Mouse (Mus musculus): ENCODE data around the gene Slc26a10. TPM values are rescaled to one million over a fixed set of nuclear protein-coding genes. Genes with fewer than 3 reads are reported as not detected.

Gene Slc26a10
- polyA plus RNA-seq, 1 experiment from 2014 or later: 1.4 TPM

- 76% methylated on average over 9 of the region's 9 CpGs for WGBS
- H3K27me3 ChIP-seq (replicated peaks; ENCODE audit: control insufficient read depth, insufficient read depth, low read length): no peaks in the 10 kb centered on the region
- peaks cover 9% of the 10 kb centered on the region for H3K4me1 ChIP-seq (ENCODE audit: control insufficient read depth, insufficient read depth, low read depth, low read length)
- no peak overlapping the region for H3K27ac ChIP-seq (ENCODE audit: low read depth, low read length)
- H3K4me2 ChIP-seq (ENCODE audit: low read length): no peak overlapping the region
- no peak overlapping the region for H3K9ac ChIP-seq (ENCODE audit: low read depth, low read length)
- H3K36me3 ChIP-seq (ENCODE audit: control insufficient read depth, insufficient read depth, low read length): no peaks in the 10 kb centered on the region
- H3K9me3 ChIP-seq (ENCODE audit: control insufficient read depth, low read length): no peaks in the 10 kb centered on the region
- no peak overlapping the region for H3K4me3 ChIP-seq (ENCODE audit: low read length)
- no peak for ATAC-seq
These were observed 55.0 kb downstream of the Slc26a10 start for GRCm38 (mm10) chr10:127125210-127126001.

GRCm38 (mm10) chr10:127123436-127123805 lies 57.0 kb downstream of the Slc26a10 start:
- Histone ChIP-seq H3K36me3 (ENCODE audit: control insufficient read depth, insufficient read depth, low read length) (peaks cover 9% of the 10 kb centered on the region), H3K9ac (ENCODE audit: low read depth, low read length) (peak overlapping the region; percentile 49), H3K4me2 (ENCODE audit: low read length) (peak overlapping the region; percentile 56), H3K4me3 (ENCODE audit: low read length) (peak overlapping the region; percentile 21), H3K4me1 (ENCODE audit: control insufficient read depth, insufficient read depth, low read depth, low read length) (peaks cover 18% of the 10 kb centered on the region), H3K9me3 (ENCODE audit: control insufficient read depth, low read length) (no peaks in the 10 kb centered on the region), H3K27ac (ENCODE audit: low read depth, low read length) (peak overlapping the region; percentile 83), H3K27me3 (replicated peaks; ENCODE audit: control insufficient read depth, insufficient read depth, low read length) (no peaks in the 10 kb centered on the region)
- ATAC-seq: no peak
- WGBS: 3% methylated on average over 4 of the region's 4 CpGs

GRCm38 (mm10) chr10:127122784-127123435 lies 57.5 kb downstream of the Slc26a10 start:
- WGBS: 4% methylated on average over 13 of the region's 13 CpGs
- Histone ChIP-seq H3K27ac (ENCODE audit: low read depth, low read length) (peak overlapping the region; percentile 83), H3K4me1 (ENCODE audit: control insufficient read depth, insufficient read depth, low read depth, low read length) (peaks cover 18% of the 10 kb centered on the region), H3K9me3 (ENCODE audit: control insufficient read depth, low read length) (no peaks in the 10 kb centered on the region), H3K27me3 (replicated peaks; ENCODE audit: control insufficient read depth, insufficient read depth, low read length) (no peaks in the 10 kb centered on the region), H3K4me2 (ENCODE audit: low read length) (peak overlapping the region; percentile 56), H3K9ac (ENCODE audit: low read depth, low read length) (peak overlapping the region; percentile 49), H3K36me3 (ENCODE audit: control insufficient read depth, insufficient read depth, low read length) (peaks cover 11% of the 10 kb centered on the region), H3K4me3 (ENCODE audit: low read length) (peak overlapping the region; percentile 21)
- peak; percentile 56; the same call in 1 of the 2 replicates for ATAC-seq

- peaks cover 18% of the 10 kb centered on the region for H3K4me1 ChIP-seq (ENCODE audit: control insufficient read depth, insufficient read depth, low read depth, low read length)
- H3K9me3 ChIP-seq (ENCODE audit: control insufficient read depth, low read length): no peaks in the 10 kb centered on the region
- peak overlapping the region; percentile 66 for H3K27ac ChIP-seq (ENCODE audit: low read depth, low read length)
- WGBS: 78% methylated on average over 3 of the region's 3 CpGs
- peak overlapping the region; percentile 35 for H3K9ac ChIP-seq (ENCODE audit: low read depth, low read length)
- peak overlapping the region; percentile 81 for H3K4me3 ChIP-seq (ENCODE audit: low read length)
- H3K36me3 ChIP-seq (ENCODE audit: control insufficient read depth, insufficient read depth, low read length): peaks cover 17% of the 10 kb centered on the region
- H3K27me3 ChIP-seq (replicated peaks; ENCODE audit: control insufficient read depth, insufficient read depth, low read length): no peaks in the 10 kb centered on the region
- no peak for ATAC-seq
- peak overlapping the region; percentile 56 for H3K4me2 ChIP-seq (ENCODE audit: low read length)
These were observed 58.4 kb downstream of the Slc26a10 start for GRCm38 (mm10) chr10:127122018-127122417.

Other genes starting within 250 kb of the Slc26a10 start
- gene Ctdsp2, start 201.9 kb downstream of the Slc26a10 start, polyA plus RNA-seq (2015; fragmentation: Nextera tagmentation; extraction: Ambion mirVana): 13.7 and 18.1 TPM in 2 replicates
- 3.7 and 7.0 TPM in 2 replicates for gene Avil, start 179.9 kb downstream of the Slc26a10 start, polyA plus RNA-seq (2015; fragmentation: Nextera tagmentation; extraction: Ambion mirVana)
- 63.7 and 67.7 TPM in 2 replicates for gene Tsfm, start 149.8 kb downstream of the Slc26a10 start, polyA plus RNA-seq (2015; fragmentation: Nextera tagmentation; extraction: Ambion mirVana)
- 23.2 and 24.2 TPM in 2 replicates for gene Mettl1, start 139.2 kb downstream of the Slc26a10 start, polyA plus RNA-seq (2015; fragmentation: Nextera tagmentation; extraction: Ambion mirVana)
- gene Eef1akmt3, start 139.1 kb downstream of the Slc26a10 start, polyA plus RNA-seq (2015; fragmentation: Nextera tagmentation; extraction: Ambion mirVana): 0.23 and 0.31 TPM in 2 replicates
- 0.12 and 0.18 TPM in 2 replicates for gene Cyp27b1, start 132.4 kb downstream of the Slc26a10 start, polyA plus RNA-seq (2015; fragmentation: Nextera tagmentation; extraction: Ambion mirVana)
- 5.2 and 6.0 TPM in 2 replicates for gene March9, start 120.5 kb downstream of the Slc26a10 start, polyA plus RNA-seq (2015; fragmentation: Nextera tagmentation; extraction: Ambion mirVana)
- 669 and 724 TPM in 2 replicates for gene Cdk4, start 117.1 kb downstream of the Slc26a10 start, polyA plus RNA-seq (2015; fragmentation: Nextera tagmentation; extraction: Ambion mirVana)
- 123 TPM in 2 replicates for gene Tspan31, start 110.4 kb downstream of the Slc26a10 start, polyA plus RNA-seq (2015; fragmentation: Nextera tagmentation; extraction: Ambion mirVana)
- 3.4 and 4.2 TPM in 2 replicates for gene Agap2, start 105.4 kb downstream of the Slc26a10 start, polyA plus RNA-seq (2015; fragmentation: Nextera tagmentation; extraction: Ambion mirVana)
- 135 and 138 TPM in 2 replicates for gene Os9, start 59.5 kb downstream of the Slc26a10 start, polyA plus RNA-seq (2015; fragmentation: Nextera tagmentation; extraction: Ambion mirVana)
- gene B4galnt1, start 15.4 kb downstream of the Slc26a10 start, polyA plus RNA-seq (2015; fragmentation: Nextera tagmentation; extraction: Ambion mirVana): 59.0 and 74.1 TPM in 2 replicates
- 29.0 and 29.1 TPM in 2 replicates for gene Arhgef25, start 9.4 kb upstream of the Slc26a10 start, polyA plus RNA-seq (2015; fragmentation: Nextera tagmentation; extraction: Ambion mirVana)
- 213 and 233 TPM in 2 replicates for gene Dtx3, start 15.1 kb upstream of the Slc26a10 start, polyA plus RNA-seq (2015; fragmentation: Nextera tagmentation; extraction: Ambion mirVana)
- gene Pip4k2c, start 30.9 kb upstream of the Slc26a10 start, polyA plus RNA-seq (2015; fragmentation: Nextera tagmentation; extraction: Ambion mirVana): 20.5 and 20.7 TPM in 2 replicates
- gene Kif5a, start 82.7 kb upstream of the Slc26a10 start, polyA plus RNA-seq (2015; fragmentation: Nextera tagmentation; extraction: Ambion mirVana): 115 and 130 TPM in 2 replicates
- 355 and 358 TPM in 2 replicates for gene Dctn2, start 85.7 kb upstream of the Slc26a10 start, polyA plus RNA-seq (2015; fragmentation: Nextera tagmentation; extraction: Ambion mirVana)
- gene Mbd6, start 108.4 kb upstream of the Slc26a10 start, polyA plus RNA-seq (2015; fragmentation: Nextera tagmentation; extraction: Ambion mirVana): 11.2 and 11.5 TPM in 2 replicates
- gene Mars, start 131.1 kb upstream of the Slc26a10 start, polyA plus RNA-seq (2015; fragmentation: Nextera tagmentation; extraction: Ambion mirVana): 108 and 113 TPM in 2 replicates
- gene Arhgap9, start 141.3 kb upstream of the Slc26a10 start, polyA plus RNA-seq (2015; fragmentation: Nextera tagmentation; extraction: Ambion mirVana): 0.79 and 0.81 TPM in 2 replicates
- gene Gli1, start 161.3 kb upstream of the Slc26a10 start, polyA plus RNA-seq (2015; fragmentation: Nextera tagmentation; extraction: Ambion mirVana): 1.8 and 2.1 TPM in 2 replicates
- 0.03 and 0.09 TPM in 2 replicates for gene Inhbe, start 173.8 kb upstream of the Slc26a10 start, polyA plus RNA-seq (2015; fragmentation: Nextera tagmentation; extraction: Ambion mirVana)
- gene Inhbc, start 189.8 kb upstream of the Slc26a10 start, polyA plus RNA-seq (2015; fragmentation: Nextera tagmentation; extraction: Ambion mirVana): not detected in 2 replicates
- 34.0 and 37.4 TPM in 2 replicates for gene R3hdm2, start 199.7 kb upstream of the Slc26a10 start, polyA plus RNA-seq (2015; fragmentation: Nextera tagmentation; extraction: Ambion mirVana)